ENCODE assay signal across 8 mouse cellular contexts in the genomic region with DNA sequence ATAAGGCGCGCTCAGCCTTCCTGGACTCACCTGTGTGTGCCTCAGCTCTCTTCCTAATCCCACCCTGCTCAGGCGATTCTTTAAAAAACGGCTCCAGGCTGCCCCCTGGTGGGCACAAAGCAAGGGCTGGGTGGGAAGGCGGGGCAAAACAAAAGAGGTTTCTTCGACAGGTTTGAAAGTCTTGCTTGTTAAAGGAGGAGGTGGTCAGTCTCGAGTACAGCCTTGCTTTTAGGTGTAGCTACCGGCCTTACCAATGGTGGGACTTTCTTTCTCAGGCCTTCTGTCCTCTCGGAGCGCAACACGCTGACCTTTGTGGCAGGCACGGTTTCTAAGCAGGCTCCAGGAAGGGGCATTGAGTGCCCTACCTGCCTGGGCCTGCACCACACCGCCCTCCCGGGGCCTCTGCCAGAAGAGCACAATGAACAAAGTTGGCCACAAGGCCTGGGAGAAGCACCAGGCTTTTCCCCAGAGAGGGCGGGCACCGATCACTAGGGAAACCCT.
DNase-seq lines count a peak whose midpoint lies in the region; ATAC-seq lines count a peak whose summit lies in the region.

No protein-coding gene starts in this region.

- H3K27ac ChIP-seq in limb, embryonic 11.5 days (replicated peaks; ENCODE audit: low read depth, low read length) = no peak overlapping the region
- H3K27ac ChIP-seq in midbrain, embryonic 11.5 days (ENCODE audit: low read depth, low read length) = no peak overlapping the region

- H3K9me3 ChIP-seq in limb, embryonic 11.5 days (ENCODE audit: control insufficient read depth, low read length) = no peaks in the 10 kb centered on the region
- H3K9me3 ChIP-seq in midbrain, embryonic 11.5 days (ENCODE audit: control insufficient read depth, low read length) = no peaks in the 10 kb centered on the region

- H3K4me2 ChIP-seq in limb, embryonic 11.5 days (ENCODE audit: low read depth, severe bottlenecking) = peak overlapping the region; percentile 32; the same call in 1 of the 2 replicates
- H3K4me2 ChIP-seq in midbrain, embryonic 11.5 days = peak overlapping the region; percentile 27

- peaks cover 19% of the 10 kb centered on the region for H3K4me1 ChIP-seq in limb, embryonic 11.5 days (ENCODE audit: control insufficient read depth, insufficient read depth, low read length)
- H3K4me1 ChIP-seq in midbrain, embryonic 11.5 days (ENCODE audit: control insufficient read depth, insufficient read depth, low read length) = peaks cover 3% of the 10 kb centered on the region; the same call in 1 of the 2 replicates

- no peaks in the 10 kb centered on the region for H3K27me3 ChIP-seq in limb, embryonic 11.5 days (ENCODE audit: control insufficient read depth, insufficient read depth, low read length)
- no peaks in the 10 kb centered on the region for H3K27me3 ChIP-seq in midbrain, embryonic 11.5 days (ENCODE audit: control insufficient read depth, insufficient read depth, low read length)
- no peaks in the 10 kb centered on the region for H3K27me3 ChIP-seq in splenic B cell, adult 2 months (ENCODE audit: control insufficient read depth, insufficient read depth, low read length, poor library complexity, severe bottlenecking)

- DNase-seq in NIH3T3 (ENCODE audit: low read depth) = peak; percentile 83
- DNase-seq in embryo, embryonic 10.5 days (ENCODE audit: low spot score) = peak; percentile 84
- peak; percentile 83 for DNase-seq in heart, postnatal 4 days
- peak; percentile 93 for DNase-seq in limb, embryonic 11.5 days (ENCODE audit: low spot score)
- DNase-seq in midbrain, embryonic 11.5 days (ENCODE audit: low spot score, missing footprints) = peak; percentile 98
- DNase-seq in splenic B cell, adult 2 months (ENCODE audit: low read depth, low spot score) = peak; percentile 85

- ATAC-seq in CD4-positive, CD25-positive, alpha-beta regulatory T cell, adult 4 months = peak; percentile 17
- peak; percentile 22; the same call in 1 of the 2 replicates for ATAC-seq in limb, embryonic 11.5 days (ENCODE audit: insufficient number of reproducible peaks, low FRiP score, low TSS enrichment, low read depth)
- peak; percentile 57 for ATAC-seq in midbrain, embryonic 11.5 days (ENCODE audit: low FRiP score)
- ATAC-seq in inflammation-experienced regulatory T-cells, adult 6 months = no peak

- WGBS in limb, embryonic 11.5 days = 10% methylated on average over 16 of the region's 16 CpGs
- 14% methylated on average over 16 of the region's 16 CpGs for WGBS in midbrain, embryonic 11.5 days

- H3K4me3 ChIP-seq in limb, embryonic 11.5 days (ENCODE audit: low read depth, low read length) = no peak overlapping the region
- H3K4me3 ChIP-seq in midbrain, embryonic 11.5 days (ENCODE audit: low read depth, low read length) = no peak overlapping the region

- H3K9ac ChIP-seq in limb, embryonic 11.5 days (ENCODE audit: low read length) = peak overlapping the region; percentile 40
- peak overlapping the region; percentile 20 for H3K9ac ChIP-seq in midbrain, embryonic 11.5 days (ENCODE audit: low read length)

- no peaks in the 10 kb centered on the region for H3K36me3 ChIP-seq in limb, embryonic 11.5 days (ENCODE audit: control insufficient read depth, insufficient read depth, low read length)
- H3K36me3 ChIP-seq in midbrain, embryonic 11.5 days (ENCODE audit: control insufficient read depth, insufficient read depth, low read length) = no peaks in the 10 kb centered on the region
- H3K36me3 ChIP-seq in splenic B cell, adult 2 months (ENCODE audit: control insufficient read depth, insufficient read depth, low read length, poor library complexity, severe bottlenecking) = no peaks in the 10 kb centered on the region
